Mouse (Mus musculus): ENCODE measurements around the gene Piezo1. TPM values are rescaled to one million over a fixed set of nuclear protein-coding genes. Genes with fewer than 3 reads are reported as not detected.

Gene Piezo1
- total and polyA plus RNA-seq, 3 experiments: 14.0 to 48.5 (median 14.8) TPM

DNA sequence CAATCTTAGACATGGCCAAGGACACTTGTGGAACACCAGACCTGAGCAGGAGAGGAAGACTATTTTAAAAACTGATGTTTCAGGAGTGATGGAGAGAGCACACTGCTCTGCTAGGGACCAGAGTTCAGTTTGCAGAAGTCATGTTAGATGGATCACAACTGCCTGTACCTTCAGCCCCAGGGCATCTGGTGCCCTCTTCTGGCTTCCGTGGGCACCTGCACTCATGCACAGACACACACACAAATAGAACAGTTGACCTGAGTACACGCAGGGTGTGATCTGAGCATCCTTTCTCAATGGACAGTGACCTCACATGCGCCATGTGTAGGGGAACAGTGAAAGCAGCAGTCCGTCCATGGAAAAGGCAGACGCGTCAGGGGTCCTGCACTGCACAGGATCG lies 67.3 kb downstream of the Piezo1 start:
- 98% methylated on average over 7 of the region's 7 CpGs for WGBS
- Histone ChIP-seq H3K27ac (no peak overlapping the region), H3K27me3 (ENCODE audit: control insufficient read depth, insufficient read depth, low read length) (no peaks in the 10 kb centered on the region), H3K4me3 (no peak overlapping the region), H3K9ac (ENCODE audit: low read depth, low read length) (no peak overlapping the region), H3K79me2 (replicated peaks; ENCODE audit: control insufficient read depth, insufficient read depth, low read length) (no peaks in the 10 kb centered on the region), H3K4me1 (ENCODE audit: control insufficient read depth, insufficient read depth, low read length) (no peaks in the 10 kb centered on the region), H3K36me3 (ENCODE audit: control insufficient read depth, insufficient read depth, low read length) (no peaks in the 10 kb centered on the region)
- TF ChIP-seq POLR2A (IDR thresholded peaks at IDR 0.05; ENCODE audit: insufficient read depth, low read depth, low read length) (no peak), EP300 (IDR thresholded peaks at IDR 0.05; ENCODE audit: insufficient read depth, low read depth, low read length) (no peak), CTCF (IDR thresholded peaks at IDR 0.05) (peak; percentile 43)
- no peak for DNase-seq
- intact Hi-C loops (cut with DNase I): no loop called here

DNA sequence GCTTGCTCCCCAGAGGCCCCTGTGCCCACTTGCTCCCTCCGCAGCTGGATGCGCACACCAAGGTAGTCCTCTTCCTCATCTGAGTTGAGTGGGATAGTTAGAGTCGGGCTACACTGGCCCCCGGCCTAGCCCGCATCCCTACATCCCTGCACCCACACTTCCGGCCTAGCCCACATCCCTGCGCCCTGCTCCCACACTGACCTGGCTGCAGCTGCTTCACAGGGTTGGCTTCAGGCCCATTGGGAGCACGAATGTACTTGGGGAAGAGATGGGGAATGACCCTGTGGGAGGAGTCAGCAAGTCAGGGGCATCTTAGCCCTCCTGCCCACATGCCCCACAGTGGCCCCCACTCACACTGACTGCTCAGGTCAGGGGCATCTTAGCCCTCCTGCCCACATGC lies 68.7 kb downstream of the Piezo1 start:
- intact Hi-C loops (cut with DNase I): no loop called here
- WGBS: 77% methylated on average over 8 of the region's 8 CpGs
- Histone ChIP-seq H3K27me3 (ENCODE audit: control insufficient read depth, insufficient read depth, low read length) (no peaks in the 10 kb centered on the region), H3K4me1 (ENCODE audit: control insufficient read depth, insufficient read depth, low read length) (no peaks in the 10 kb centered on the region), H3K36me3 (ENCODE audit: control insufficient read depth, insufficient read depth, low read length) (no peaks in the 10 kb centered on the region), H3K9ac (ENCODE audit: low read depth, low read length) (no peak overlapping the region), H3K4me3 (no peak overlapping the region), H3K27ac (no peak overlapping the region), H3K79me2 (replicated peaks; ENCODE audit: control insufficient read depth, insufficient read depth, low read length) (no peaks in the 10 kb centered on the region)
- TF ChIP-seq CTCF (IDR thresholded peaks at IDR 0.05): no peak
- no peak for TF ChIP-seq POLR2A (IDR thresholded peaks at IDR 0.05; ENCODE audit: insufficient read depth, low read depth, low read length)
- no peak for TF ChIP-seq EP300 (IDR thresholded peaks at IDR 0.05; ENCODE audit: insufficient read depth, low read depth, low read length)
- no peak for DNase-seq

- Histone ChIP-seq H3K36me3 (ENCODE audit: control insufficient read depth, insufficient read depth, low read length) (no peaks in the 10 kb centered on the region), H3K79me2 (replicated peaks; ENCODE audit: control insufficient read depth, insufficient read depth, low read length) (no peaks in the 10 kb centered on the region; the same call in 1 of the 2 replicates), H3K4me1 (ENCODE audit: control insufficient read depth, insufficient read depth, low read length) (peaks cover 7% of the 10 kb centered on the region), H3K27ac (peak within 1 kb of the TSS; percentile 92), H3K9ac (ENCODE audit: low read depth, low read length) (peak within 1 kb of the TSS; percentile 90), H3K4me3 (peak within 1 kb of the TSS; percentile 97), H3K27me3 (ENCODE audit: control insufficient read depth, insufficient read depth, low read length) (no peaks in the 10 kb centered on the region)
- under 1% methylated on average over 103 of the region's 103 CpGs for whole genome bisulfite sequencing
- peak; percentile 50; the same call in 1 of the 2 replicates for TF ChIP-seq EP300 (IDR thresholded peaks at IDR 0.05; ENCODE audit: insufficient read depth, low read depth, low read length)
- peak; percentile 55; the same call in 1 of the 2 replicates for TF ChIP-seq POLR2A (IDR thresholded peaks at IDR 0.05; ENCODE audit: insufficient read depth, low read depth, low read length)
- peak; percentile 16; the same call in 1 of the 2 replicates for TF ChIP-seq CTCF (IDR thresholded peaks at IDR 0.05)
- intact Hi-C loops (cut with DNase I): loop anchor here (2.0 to 10.0 kb wide), 3 partner anchors 27 to 739 kb away; partner anchors contain the start of genes Chmp1a, Spata33 and Zc3h18
- DNase-seq: peak; percentile 94 to 98
Observed at GRCm38 (mm10) chr8:122475580-122476320, 75.4 kb downstream of the Piezo1 start, which contains the start of the genes Rnf166 and Ctu2. Gene Rnf166, minus strand, starts transcription at chr8:122476064. Gene Ctu2, plus strand, starts transcription at chr8:122476143.

DNA sequence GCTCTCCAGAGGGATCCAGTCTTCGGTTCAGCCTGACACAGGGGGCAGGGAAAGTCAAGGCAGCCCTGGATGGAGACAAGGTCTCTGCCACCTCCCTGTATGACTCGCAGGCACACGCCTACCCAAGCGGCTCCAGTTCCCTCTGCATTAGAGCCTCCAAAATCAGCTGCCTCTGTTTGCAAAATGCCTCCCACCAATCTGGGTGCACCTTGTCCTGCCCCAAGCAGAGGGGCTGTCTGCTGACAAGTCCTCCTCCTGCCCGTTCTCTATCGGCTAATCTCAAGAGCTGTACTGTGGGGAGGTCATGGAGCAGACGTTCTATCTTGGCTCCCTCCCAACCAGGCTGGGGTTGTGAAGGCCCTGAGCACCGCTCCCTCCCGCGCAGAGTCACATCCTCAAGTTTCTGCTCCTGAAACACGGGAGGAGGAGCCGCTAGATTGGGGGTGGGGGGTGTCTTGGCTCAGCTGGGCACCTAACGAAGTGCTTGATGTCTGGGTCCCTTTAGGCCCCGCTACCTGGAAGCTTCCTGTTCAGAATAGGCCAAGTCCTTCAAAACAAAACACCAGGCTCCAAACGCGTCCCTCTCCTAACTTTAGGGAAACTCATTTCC lies 76.1 kb downstream of the Piezo1 start:
- H3K27ac ChIP-seq: peak overlapping the region; percentile 92
- intact Hi-C loops (cut with DNase I): loop anchor here (2.0 to 10.0 kb wide), 2 partner anchors 26 to 740 kb away; partner anchors contain the start of genes Chmp1a and Spata33
- 1% methylated on average over 16 of the region's 16 CpGs for WGBS
- TF ChIP-seq POLR2A (IDR thresholded peaks at IDR 0.05; ENCODE audit: insufficient read depth, low read depth, low read length): no peak
- 0 out of 2 replicates have a peak, but pooled peaks have one; percentile 38 for TF ChIP-seq EP300 (IDR thresholded peaks at IDR 0.05; ENCODE audit: insufficient read depth, low read depth, low read length)
- H3K36me3 ChIP-seq (ENCODE audit: control insufficient read depth, insufficient read depth, low read length): no peaks in the 10 kb centered on the region
- peak overlapping the region; percentile 97 for H3K4me3 ChIP-seq
- H3K9ac ChIP-seq (ENCODE audit: low read depth, low read length): peak overlapping the region; percentile 90
- peak; percentile 50 to 51 for DNase-seq
- no peaks in the 10 kb centered on the region; the same call in 1 of the 2 replicates for H3K79me2 ChIP-seq (replicated peaks; ENCODE audit: control insufficient read depth, insufficient read depth, low read length)
- H3K27me3 ChIP-seq (ENCODE audit: control insufficient read depth, insufficient read depth, low read length): no peaks in the 10 kb centered on the region
- H3K4me1 ChIP-seq (ENCODE audit: control insufficient read depth, insufficient read depth, low read length): peaks cover 7% of the 10 kb centered on the region

- no peak overlapping the region for H3K27ac ChIP-seq
- no peaks in the 10 kb centered on the region for H3K36me3 ChIP-seq (ENCODE audit: control insufficient read depth, insufficient read depth, low read length)
- no peak overlapping the region for H3K4me3 ChIP-seq
Observed at GRCm38 (mm10) chr8:122473911-122474421, 77.2 kb downstream of the Piezo1 start.

More at GRCm38 (mm10) chr8:122473911-122474421, 77.2 kb downstream of the Piezo1 start:
- DNase-seq: peak; percentile 34 to 42
- WGBS: 74% methylated on average over 8 of the region's 8 CpGs
- intact Hi-C loops (cut with DNase I): loop anchor here (2.0 to 10.0 kb wide), 2 partner anchors 25 to 741 kb away; partner anchors contain the start of genes Chmp1a and Spata33
- Histone ChIP-seq H3K27me3 (ENCODE audit: control insufficient read depth, insufficient read depth, low read length) (no peaks in the 10 kb centered on the region), H3K9ac (ENCODE audit: low read depth, low read length) (no peak overlapping the region), H3K79me2 (replicated peaks; ENCODE audit: control insufficient read depth, insufficient read depth, low read length) (no peaks in the 10 kb centered on the region; the same call in 1 of the 2 replicates), H3K4me1 (ENCODE audit: control insufficient read depth, insufficient read depth, low read length) (peaks cover 7% of the 10 kb centered on the region)
- TF ChIP-seq EP300 (IDR thresholded peaks at IDR 0.05; ENCODE audit: insufficient read depth, low read depth, low read length) (no peak), CTCF (IDR thresholded peaks at IDR 0.05) (no peak), POLR2A (IDR thresholded peaks at IDR 0.05; ENCODE audit: insufficient read depth, low read depth, low read length) (no peak)
